Mouse (Mus musculus) thymus, postnatal 25 days (tissue): ENCODE results near the gene Rap1a.
A peak's percentile ranks its signal among the peaks of the same experiment; 100 is the strongest.

ENCODE experiments used
- DNase-seq: peaks from one replicate; pipeline ENCODE4 v3.0.0; 2022

The Rap1a gene

DNA sequence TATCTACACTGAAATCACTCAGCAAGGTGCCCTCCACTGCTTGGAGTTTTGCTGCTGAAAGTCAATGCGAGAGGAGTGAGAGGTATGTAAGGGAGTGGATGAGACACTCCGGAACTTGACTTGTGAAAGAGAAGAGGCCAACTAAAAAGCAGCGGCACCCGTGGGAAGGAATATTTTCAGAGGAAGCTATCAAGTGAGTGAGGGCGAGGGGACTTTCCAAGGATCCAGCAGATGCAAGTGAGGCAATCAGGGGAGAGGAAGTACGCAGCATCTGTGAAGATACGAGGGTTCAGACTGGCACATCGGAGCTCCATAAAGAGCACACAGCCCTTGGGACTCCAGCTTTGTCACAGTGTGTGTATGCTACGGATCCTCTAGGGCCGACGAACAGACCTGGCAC, 2.5 kb upstream of the Rap1a start:
- DNase-seq, result no peak

DNA sequence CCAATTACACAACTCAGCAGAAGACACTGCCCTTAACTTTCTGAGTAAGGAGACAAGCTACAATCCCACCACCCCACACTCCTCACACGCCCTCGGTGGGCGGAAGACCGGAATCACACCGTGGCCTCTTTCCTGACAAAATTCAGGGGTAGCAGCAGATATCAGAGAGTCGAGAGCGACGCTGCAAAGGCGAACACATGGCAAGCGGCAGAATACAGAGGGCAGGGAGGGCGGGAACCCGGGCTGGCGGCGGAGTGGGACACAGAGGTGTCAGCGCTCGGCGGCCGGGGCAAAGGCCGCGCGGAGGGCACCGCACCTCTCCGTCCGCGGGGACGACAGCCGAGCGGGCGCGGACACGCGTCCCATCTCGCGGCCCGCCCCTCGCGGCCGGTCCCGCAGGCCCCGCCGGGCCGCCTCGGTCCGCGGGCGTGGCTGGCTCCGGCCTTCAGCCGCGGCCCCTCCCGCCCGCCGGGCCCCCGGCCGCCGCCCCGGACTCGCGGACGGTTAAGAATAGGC, 403 bp downstream of the Rap1a start:
- peak; percentile 63 for DNase-seq

DNA sequence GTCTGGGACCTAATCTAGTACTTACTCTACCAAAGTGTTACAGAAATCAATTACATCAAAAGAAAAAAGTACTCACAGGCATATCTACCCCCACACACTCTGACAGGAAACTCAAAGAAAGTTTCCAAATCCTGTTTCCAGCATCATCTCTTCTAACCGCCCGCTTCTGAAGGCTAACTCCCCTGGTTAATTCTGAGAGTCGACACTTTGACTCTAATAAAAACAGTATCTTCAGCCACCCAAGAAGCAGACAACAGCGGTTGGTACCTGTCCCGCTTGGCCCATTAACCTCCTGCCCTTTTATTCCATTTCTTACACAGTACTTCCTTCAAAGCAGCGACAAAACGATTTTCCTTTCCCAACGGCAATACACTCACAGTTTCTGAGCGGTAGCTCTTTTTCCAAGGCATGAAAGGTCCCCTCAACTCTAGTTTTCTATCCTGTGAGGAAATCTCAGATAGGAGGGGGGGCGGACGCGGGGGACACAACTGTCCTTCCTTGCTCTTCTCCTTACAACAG, 921 bp downstream of the Rap1a start:
- peak; percentile 43 for DNase-seq

DNA sequence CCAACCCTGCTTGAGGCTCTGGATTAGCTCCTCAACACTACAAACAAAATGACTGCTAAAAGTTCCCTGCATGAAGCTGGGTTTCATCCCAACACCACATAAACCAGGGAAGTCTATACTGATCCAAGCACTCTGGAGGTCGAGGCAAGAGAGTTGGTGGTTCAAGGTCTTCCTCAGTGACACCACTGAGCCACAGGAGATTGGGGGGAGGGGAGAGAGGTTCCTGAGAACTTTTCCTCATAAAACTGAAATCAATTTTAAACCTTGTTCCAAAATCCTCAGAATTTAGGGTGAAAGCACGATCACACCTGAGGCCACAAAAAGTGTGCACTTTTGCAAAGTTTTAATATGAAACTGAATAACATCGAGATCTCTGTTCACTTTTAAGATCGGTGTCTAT, 1.8 kb downstream of the Rap1a start:
- no peak for DNase-seq

DNA sequence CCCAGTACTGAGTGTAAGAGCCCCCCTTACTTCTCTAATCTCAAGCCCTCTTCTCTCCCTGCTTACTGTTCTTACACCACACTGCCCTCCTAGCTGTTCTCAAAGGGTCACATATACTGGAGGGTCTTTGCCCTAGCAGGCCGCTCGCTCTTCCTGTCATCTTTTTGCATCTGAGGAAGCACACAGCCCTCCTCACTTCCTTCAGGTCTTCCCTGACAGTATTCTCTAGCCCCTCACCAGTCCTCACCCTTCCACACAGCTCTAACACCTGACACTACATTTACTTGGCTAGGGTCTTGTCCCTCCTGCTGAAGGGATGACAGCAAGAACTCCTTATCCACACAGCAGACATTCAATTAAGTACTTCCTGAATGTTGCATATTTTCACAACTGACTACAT, 2.4 kb downstream of the Rap1a start:
- peak; percentile 30 for DNase-seq

DNA sequence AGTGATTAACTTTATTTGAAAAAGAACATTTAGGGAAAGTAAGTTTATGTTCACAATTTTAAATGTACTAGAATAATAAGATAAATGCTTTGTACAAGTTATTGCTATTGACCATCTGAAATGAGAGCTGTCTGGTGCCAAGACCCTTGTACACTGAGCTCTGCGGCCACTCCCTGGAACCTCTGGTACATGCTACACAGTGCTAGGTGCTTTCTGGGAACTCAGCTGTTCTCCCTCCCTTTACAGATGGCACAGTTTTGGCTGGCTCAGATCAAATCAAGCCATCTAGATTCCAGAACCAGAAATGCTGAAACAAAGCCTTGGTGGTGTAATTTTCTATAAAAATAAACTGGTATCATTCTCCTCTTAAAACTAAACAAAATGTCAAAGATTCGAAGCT, 3.7 kb downstream of the Rap1a start:
- DNase-seq, result no peak

DNA sequence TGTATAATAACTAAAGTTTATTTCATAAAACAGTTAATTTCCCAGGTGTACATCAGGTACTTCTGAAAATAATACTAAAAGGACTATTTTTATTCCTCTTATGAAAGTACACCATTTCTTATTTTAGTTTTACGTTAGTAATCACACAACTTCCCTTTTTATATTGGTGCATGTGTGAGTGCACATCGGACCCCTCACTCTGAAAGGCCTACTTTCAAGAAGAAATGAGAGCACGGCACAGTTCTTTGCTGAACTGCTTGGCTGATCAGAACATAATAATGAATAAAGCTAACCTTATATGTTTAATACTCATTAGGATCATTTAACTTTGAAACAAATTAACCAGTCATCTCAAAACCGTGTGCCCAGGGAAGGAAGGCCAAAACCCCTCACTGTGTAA, 4.4 kb downstream of the Rap1a start:
- no peak for DNase-seq

DNA sequence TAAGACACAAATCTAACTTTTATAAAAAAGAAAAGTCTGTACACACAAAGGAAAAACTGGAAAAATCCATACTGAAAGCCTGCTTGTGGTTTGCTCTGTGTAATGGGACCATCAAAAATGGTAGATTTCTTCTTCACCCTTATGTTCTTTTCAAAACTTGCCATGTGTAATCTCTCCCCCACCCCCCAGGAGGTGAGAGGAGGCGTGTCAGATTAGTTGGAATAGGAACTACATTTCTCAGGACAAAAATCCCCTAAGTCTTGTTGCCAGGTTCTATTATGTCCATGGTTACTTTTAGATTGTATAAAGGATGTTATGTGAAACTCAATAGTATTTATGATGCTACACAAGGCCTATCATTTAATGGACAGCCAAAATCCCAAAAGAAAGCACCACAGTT, 6.8 kb downstream of the Rap1a start:
- no peak for DNase-seq

DNA sequence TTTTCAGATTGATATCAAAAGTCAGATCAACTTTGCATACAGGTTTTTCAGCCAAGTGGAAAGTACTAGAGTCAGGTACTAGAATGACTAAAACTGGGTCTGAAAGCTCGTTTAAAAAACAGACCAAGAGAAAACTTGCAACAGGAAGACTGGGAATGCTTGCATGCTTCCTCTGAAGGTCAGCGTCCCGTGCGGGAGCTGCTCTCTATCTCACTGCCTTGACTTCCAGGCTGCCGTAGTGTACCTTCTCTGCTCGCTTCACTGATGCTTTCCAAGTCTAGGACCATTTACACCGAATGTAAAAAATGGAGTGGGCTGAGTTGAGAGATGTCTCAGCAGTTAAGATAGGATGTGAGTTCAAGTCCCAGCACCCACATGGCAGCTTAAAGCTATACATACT, 8.8 kb downstream of the Rap1a start:
- no peak for DNase-seq

DNA sequence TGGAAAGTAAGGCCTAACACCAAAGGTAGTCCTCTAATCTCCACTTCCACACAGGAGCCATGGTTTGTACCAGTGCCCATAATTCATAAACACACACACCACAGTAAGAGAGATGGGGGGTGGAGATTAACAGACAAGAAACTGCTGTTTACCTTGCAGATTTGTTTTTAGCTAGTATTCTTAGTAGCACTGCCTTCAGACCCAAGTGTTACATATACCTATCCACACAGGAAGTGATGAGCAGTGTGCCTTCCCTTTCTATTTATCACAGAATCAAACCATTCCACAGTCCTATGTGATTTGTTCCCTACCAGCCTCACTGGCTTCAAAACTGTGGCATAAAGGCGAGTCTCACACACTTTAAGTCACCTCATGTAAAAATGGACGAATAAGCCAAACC, 10.0 kb downstream of the Rap1a start:
- DNase-seq, result no peak

DNA sequence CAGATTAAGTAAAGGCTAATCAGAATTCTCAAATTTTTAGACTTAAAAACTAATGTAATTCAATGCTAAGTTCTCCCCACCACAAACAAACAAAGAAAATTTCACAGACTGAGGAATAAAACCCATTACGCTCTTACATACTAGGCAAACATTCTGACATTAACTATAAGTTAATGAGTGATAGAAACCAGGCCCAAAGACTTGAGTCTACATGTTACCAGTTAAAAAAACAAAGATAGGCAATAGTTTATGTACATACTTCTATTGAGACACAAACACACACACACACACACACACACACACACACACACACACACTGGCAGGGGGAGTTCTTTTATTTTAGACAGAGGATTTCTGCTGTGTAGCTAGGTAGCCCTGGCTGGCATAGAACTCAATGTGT, 10.8 kb downstream of the Rap1a start:
- DNase-seq, result no peak

DNA sequence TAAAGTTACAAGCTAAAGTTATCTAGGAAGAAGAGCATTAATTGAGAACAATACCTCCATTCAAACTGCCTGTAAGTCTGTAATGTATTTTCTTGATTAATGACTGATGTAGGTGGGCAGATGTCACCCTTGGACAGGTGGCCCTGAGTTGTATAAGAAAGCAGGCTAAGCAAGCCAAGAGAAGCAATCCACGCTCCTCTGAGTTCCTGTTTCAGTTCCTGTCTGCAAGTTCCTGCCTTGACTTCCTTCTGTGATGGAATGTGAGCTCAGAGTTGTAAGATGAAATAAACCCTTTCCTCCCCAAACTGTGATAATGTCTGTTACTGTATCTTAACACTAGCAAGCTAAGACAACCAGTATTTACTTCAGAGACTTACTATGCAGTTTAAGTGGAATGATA, 11.4 kb downstream of the Rap1a start:
- no peak for DNase-seq

DNA sequence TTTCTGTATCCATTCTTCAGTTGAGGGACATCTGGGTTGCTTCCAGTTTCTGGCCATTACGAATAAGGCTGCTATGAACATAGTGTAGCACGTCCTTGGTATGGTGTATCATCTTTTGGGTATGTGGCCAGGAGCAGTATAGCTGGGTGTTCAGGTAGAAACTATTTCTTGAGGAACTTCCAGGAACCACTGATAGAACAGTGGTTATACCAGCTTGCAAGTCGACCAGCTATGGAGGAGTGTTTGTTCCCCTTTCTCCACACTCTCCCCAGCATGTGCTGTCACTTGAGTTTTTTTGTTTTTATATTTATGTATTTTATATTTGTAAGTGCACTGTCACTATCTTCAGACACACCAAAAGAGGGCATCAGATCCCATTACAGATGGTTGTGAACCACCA, 13.8 kb downstream of the Rap1a start:
- no peak for DNase-seq

DNA sequence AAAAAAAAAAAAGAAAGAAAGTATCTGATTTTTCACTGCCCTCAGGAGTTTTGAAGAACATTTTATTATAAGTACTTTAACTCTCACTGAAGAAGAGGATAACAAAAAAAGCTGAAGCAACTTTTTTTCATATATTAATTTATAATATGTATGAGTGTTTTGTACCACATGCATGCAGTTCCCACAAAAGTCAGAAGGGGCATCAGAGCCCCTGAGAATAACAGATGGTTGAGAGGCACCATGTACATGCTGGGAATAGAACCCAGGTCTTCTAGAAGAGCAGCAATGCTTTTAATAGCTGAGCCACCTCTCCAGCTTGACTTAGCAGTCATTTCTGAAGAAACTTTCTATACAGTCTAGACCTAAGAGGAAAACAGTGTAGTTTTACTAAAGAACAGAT, 15.3 kb downstream of the Rap1a start:
- no peak for DNase-seq

DNA sequence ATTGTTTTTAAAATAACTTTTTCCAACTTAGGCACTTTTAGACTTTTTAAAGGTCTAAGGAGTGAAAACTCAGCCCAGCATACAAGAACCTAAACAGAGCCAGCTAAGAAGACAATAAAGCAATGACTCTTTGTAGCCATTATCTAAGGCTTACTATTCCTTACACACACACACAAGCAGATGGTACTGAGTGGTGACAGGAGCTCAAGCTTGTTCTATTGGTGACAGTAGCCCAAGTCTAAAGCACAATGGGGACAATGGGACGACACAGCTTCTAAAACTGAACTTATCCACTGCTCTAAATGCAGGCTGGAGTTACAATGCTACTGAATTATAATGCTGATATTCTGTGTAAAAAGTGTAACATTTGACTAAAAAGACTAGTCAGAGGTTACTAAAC, 17.3 kb downstream of the Rap1a start:
- no peak for DNase-seq

DNA sequence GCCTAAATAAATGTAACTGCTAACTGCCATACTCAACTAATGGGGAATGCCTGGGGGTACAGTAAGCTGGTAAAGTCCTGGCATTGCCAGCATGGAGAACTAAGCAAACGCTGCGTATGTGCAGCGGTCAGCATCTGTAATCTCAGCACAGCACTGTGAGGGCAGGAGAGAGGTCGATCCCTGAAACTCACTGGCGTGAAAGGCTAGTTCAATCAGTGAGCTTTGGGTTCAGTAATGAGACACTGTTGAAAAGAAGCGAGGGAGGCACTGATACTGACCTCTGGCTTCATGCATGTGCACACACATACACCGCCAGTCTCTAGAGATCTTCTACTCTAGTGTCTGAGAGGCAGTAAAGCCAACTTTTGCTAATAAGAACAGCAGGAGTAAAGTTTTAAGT, 18.7 kb downstream of the Rap1a start:
- no peak for DNase-seq

DNA sequence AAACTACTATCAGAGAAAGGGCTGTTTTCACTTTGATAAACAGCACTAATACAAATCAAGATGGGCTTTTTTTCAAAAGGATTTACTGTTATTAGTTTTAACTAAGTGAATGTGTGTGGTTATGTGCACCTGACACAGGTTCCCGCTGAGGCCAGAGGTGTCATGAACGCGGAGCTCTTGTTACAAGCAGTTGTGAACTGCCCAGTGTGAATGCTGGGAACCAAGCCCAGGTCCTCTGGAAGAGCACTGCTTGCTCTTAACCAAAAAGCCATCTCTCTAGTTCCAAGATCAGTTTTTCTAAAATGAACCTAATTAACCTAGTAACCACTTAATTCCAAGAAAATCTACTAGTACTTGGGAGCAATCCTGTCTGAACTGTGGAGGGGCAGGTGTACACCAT, 23.1 kb downstream of the Rap1a start:
- no peak for DNase-seq

DNA sequence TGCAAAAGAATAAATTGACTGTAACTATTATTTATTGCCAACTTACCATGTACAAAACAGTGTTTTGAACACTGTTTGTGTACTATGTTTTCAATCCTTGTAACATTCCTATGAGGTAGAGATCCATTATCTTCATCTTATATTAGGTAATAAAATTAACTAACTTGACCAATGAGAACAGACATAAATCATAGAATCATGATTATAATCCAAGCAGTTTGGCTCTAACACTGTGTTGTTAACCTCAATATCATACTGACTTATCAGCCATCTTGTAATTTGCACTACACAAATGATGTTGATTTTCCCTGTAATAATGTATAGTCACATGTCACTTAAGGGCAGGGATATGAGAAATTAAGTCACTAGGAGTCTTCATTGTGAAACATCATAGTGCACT, 26.6 kb downstream of the Rap1a start:
- DNase-seq, result no peak

DNA sequence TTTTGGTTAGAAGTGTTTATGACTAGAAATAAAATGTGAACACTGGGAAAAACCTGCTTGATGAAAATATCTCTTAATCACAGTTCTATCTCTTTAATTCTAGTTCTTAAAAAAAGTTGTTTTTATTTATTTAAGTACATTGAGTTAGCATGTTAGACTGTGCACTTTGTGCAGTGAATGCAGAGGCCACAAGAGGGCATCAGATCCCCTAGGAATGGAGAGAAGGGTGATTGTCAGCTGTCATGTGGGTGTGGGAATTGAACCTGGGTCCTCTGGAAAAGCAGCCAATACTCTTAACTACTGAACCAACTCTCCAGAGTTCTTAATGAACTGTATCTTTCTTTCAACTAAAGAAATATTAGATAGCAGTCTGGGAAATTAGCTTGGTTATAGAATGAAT, 29.6 kb downstream of the Rap1a start:
- peak; percentile 65 for DNase-seq

DNA sequence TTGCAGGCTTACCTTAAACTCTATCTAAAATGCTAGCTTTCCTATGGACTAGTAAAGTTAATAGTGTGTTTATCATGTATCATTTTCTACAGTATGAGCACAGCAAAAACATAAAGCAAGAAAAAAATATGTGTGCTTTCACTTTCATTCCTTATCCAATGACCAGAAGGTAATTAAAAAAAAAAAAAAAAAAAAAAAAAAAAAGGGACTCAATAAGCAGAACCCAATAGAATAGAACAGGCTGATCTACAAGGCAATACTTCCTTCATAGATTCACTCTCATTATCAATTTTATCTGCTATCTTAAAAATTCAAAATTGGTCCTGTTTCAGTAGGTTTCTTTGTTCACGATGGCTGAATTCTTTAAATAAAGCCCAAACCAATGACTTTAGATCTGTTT, 30.3 kb downstream of the Rap1a start:
- no peak for DNase-seq

DNA sequence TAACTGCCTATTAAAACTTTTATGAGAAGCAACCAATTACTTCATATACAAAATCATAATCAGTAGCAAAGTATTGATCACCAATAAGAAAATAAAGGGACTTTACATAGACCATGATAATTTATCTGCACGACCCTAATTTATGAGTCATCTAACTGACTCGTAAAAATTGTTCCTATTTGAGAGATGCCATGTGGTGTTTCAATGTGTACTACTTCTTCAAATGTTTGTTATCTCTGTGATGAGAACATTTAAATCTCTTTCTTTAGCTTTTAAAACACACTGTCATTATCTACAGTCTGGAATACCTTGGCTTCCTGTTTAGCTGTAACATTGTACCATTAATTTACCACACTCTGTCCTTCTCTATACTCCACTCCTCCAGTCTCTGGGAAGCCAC, 31.8 kb downstream of the Rap1a start:
- no peak for DNase-seq

DNA sequence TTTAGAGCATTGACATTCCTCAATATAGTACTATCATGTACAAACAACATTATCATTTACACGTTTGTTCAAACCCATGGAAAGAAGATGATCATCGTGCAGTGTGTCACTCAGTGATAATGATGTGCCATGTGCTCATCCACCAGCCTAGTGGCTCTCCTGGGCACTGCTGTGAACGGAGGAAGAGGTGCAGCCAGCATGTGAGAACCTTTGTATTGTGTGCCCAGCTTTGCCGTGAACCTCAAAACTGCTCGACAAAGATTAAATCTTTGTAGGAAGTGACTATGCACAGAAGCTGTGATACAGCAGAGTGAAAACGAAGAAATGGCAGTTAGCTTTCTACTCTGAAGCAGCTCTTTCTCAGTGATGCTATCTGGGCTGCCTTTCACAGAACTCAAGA, 32.6 kb downstream of the Rap1a start:
- peak; percentile 51 for DNase-seq

DNA sequence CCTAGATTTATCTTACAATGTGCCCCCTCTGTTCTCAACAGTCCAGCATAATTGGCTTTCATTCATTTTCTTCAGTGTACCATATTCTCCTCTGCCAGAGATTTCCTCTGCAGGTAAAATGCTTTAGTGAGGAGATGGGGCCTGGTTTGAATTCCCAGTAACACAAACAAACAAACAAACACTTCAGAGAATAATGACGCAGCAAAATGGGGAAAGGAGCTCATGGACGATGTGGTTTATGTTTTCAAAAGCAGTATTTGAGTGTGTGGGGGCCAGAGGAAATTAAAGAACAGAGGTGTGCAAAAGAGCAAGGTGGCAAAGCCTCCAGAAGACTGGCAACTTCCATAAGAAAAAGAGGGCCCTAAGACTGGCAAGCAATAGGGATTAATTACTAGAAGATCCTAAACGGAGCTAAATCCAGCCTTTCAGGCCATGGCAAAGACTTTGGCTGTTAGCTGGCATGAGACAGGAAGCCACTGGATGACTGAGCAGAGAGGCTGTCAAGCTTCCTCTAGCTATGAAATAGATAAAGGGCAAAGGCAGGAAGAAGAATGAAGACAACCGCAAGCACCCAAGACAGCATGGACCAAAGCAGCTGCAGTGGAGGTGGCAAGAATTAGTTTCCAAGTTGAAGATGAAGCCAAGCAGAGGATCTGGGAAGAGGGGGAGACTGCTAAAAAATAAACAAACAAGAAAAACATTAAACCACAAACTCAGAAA, 37.8 kb downstream of the Rap1a start:
- DNase-seq, result peak; percentile 51

DNA sequence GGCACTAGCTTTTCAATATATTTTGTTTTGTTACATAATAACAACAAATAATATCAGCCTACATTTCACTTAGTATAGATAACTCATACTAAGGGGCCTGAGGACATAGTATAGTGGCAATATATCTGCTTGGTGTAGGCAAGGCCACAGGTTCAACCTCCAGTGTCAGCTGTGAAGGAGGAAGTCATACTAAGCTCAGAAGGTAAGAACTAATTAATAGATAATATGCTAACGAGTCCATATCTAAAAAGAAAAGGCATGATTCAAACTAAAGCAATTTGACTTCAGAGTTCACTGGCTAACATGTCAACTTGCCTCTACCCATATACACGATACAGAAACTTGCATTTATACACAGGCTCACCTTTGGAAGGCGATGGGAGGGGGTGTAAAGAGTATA, 41.1 kb downstream of the Rap1a start:
- DNase-seq, result no peak

DNA sequence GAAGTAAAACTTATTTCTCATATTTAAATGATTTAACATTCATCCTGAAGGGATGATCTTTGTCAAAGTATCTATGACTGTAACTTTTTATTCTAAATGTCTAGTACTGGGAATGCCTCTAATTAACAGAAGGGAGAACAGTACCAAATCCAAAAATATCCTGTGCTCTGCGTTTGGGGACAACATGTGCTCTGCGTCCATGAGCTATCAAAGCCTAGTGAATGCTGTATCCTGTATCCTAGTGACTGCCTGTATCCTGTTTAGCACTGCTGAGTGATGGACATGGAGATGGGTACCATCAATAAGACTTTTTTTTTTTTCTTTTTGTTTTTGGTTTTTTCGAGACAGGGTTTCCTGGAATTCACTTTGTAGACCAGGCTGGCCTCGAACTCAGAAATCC, 42.5 kb downstream of the Rap1a start:
- no peak for DNase-seq
